Mouse (Mus musculus) embryonic fibroblast, embryonic 13.5 days (primary cell): ENCODE measurements around the gene Cdkn1c.

ENCODE experiments used
- CTCF ChIP-seq: IDR thresholded peaks from 2 replicates; pipeline ENCODE4 v1.5.1; 2011; ENCODE audit warnings: mild to moderate bottlenecking, control low read depth, low read length, moderate library complexity, borderline replicate concordance; ENCODE audit not compliant: insufficient read depth
- POLR2A ChIP-seq: IDR thresholded peaks from 2 replicates; pipeline ENCODE4 v1.6.1; 2011; ENCODE audit warnings: low read depth, mild to moderate bottlenecking, control low read depth, low read length, moderate library complexity

DNA sequence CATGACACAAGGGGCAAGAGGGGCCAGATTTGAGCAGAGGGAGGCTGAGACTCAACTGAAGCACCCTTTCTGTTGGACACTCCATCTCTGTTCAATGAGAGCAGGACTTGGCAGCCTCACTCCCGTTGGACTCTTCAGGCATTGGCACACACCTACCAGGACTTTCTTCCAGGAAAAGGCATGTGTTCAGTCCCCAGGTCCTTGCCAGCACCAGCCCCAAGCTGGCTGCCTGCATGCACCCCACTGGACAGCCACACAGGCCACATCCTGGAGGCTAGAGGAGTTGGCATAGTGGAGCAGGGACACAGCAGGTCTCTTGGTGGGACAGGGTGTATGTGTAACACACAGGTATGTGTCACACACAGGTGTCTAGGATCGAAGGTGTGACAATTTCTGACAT is 13.7 kb downstream of the Cdkn1c start:
- no peak for TF ChIP-seq CTCF
- no peak for TF ChIP-seq POLR2A
